Mouse (Mus musculus) fibroblast of lung, adult 2 months (primary cell): Measurements from ENCODE around the gene Hbb-y.
A peak's percentile ranks its signal among the peaks of the same experiment; 100 is the strongest.
"Not testable (repeated sequence)": the region's sequence is repeated elsewhere in the genome, so short reads cannot be mapped to it uniquely, and the experiment has no call there.

Experiments
- DNase-seq: peaks from one replicate; pipeline ENCODE4 v3.0.0-alpha.2; 2011; ENCODE audit warnings: low read depth

Hbb-y gene

GRCm38 (mm10) chr7:103853090-103853489 lies at the start of gene Hbb-y:
Gene Hbb-y, minus strand, starts transcription at chr7:103853216.
- DNase-seq: no peak

GRCm38 (mm10) chr7:103894385-103894784 lies 41.4 kb upstream of the Hbb-y start, which contains the start of gene Olfr64:
Gene Olfr64, minus strand, starts transcription at chr7:103894485.
- no peak for DNase-seq

- no peak for DNase-seq
These were observed 33.1 kb upstream of the Hbb-y start, which contains the start of gene Olfr66 for GRCm38 (mm10) chr7:103886152-103886551. Gene Olfr66, minus strand, starts transcription at chr7:103886252.

- no peak for DNase-seq
These were observed 24.1 kb upstream of the Hbb-y start for GRCm38 (mm10) chr7:103877093-103877492.

- DNase-seq: no peak
These were observed 21.4 kb upstream of the Hbb-y start for GRCm38 (mm10) chr7:103874451-103874850.

GRCm38 (mm10) chr7:103873064-103873463 lies 20.0 kb upstream of the Hbb-y start:
- peak; percentile 8 for DNase-seq

GRCm38 (mm10) chr7:103870667-103871066 lies 17.7 kb upstream of the Hbb-y start:
- no peak for DNase-seq

- DNase-seq: no peak
These were observed 12.7 kb upstream of the Hbb-y start for GRCm38 (mm10) chr7:103865716-103866115.

GRCm38 (mm10) chr7:103861531-103861930 lies 8.5 kb upstream of the Hbb-y start:
- no peak for DNase-seq

- peak; percentile 49 for DNase-seq
These were observed 7.8 kb upstream of the Hbb-y start for GRCm38 (mm10) chr7:103860855-103861254.

- DNase-seq: no peak
These were observed 6.1 kb upstream of the Hbb-y start for GRCm38 (mm10) chr7:103859076-103859475.

GRCm38 (mm10) chr7:103854669-103855068 lies 1.7 kb upstream of the Hbb-y start:
- DNase-seq: no peak

GRCm38 (mm10) chr7:103844525-103845325 lies 8.3 kb downstream of the Hbb-y start:
- DNase-seq: no peak

GRCm38 (mm10) chr7:103843034-103843433 lies 10.0 kb downstream of the Hbb-y start, which contains the start of gene Hbb-bh1:
Gene Hbb-bh1, minus strand, starts transcription at chr7:103843164.
- DNase-seq: no peak

- no peak for DNase-seq
These were observed 12.7 kb downstream of the Hbb-y start, which contains the start of gene Hbb-bh2 for GRCm38 (mm10) chr7:103840268-103840667. Gene Hbb-bh2, minus strand, starts transcription at chr7:103840520.

- no peak for DNase-seq
These were observed 25.2 kb downstream of the Hbb-y start, which contains the start of gene Hbb-bs for GRCm38 (mm10) chr7:103827808-103828207. Gene Hbb-bs, minus strand, starts transcription at chr7:103828096.

GRCm38 (mm10) chr7:103827139-103827538 lies 25.9 kb downstream of the Hbb-y start:
- not testable (repeated sequence) for DNase-seq

GRCm38 (mm10) chr7:103826255-103826887 lies 26.6 kb downstream of the Hbb-y start:
- no peak for DNase-seq

GRCm38 (mm10) chr7:103825536-103826254 lies 27.3 kb downstream of the Hbb-y start:
- DNase-seq: no peak

- DNase-seq: no peak
These were observed 28.4 kb downstream of the Hbb-y start for GRCm38 (mm10) chr7:103824597-103824996.

GRCm38 (mm10) chr7:103815085-103815484 lies 37.9 kb downstream of the Hbb-y start:
- DNase-seq: not testable (repeated sequence)

GRCm38 (mm10) chr7:103813766-103814165 lies 39.2 kb downstream of the Hbb-y start, which contains the start of gene Hbb-bt:
Gene Hbb-bt, minus strand, starts transcription at chr7:103813996.
- DNase-seq: no peak
